Mouse (Mus musculus): Measurements from ENCODE around the gene Tbc1d2.
"Not testable (repeated sequence)": the region's sequence is repeated elsewhere in the genome, so short reads cannot be mapped to it uniquely, and the experiment has no call there.

The Tbc1d2 gene

DNA sequence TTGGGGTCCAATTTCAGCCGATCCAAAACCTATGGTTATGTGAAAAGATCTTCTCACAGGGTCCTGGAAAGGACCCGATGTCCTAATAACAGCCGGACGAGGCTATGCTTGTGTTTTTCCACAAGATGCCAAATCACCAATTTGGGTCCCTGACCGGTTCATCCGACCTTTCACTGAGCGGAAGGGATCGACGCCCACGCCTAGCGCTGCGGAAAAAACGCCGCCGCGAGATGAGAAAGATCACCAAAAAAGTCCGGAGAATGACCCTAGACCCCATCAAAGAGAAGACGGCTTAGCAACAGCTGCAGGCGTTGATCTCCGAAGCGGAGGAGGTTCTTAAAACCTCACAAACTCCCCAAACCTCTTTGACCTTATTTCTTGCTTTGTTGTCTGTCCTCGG lies 68.4 kb downstream of the Tbc1d2 start:
- DNase-seq (ENCODE audit: low spot score in 2 of 2), result not testable (repeated sequence)

DNA sequence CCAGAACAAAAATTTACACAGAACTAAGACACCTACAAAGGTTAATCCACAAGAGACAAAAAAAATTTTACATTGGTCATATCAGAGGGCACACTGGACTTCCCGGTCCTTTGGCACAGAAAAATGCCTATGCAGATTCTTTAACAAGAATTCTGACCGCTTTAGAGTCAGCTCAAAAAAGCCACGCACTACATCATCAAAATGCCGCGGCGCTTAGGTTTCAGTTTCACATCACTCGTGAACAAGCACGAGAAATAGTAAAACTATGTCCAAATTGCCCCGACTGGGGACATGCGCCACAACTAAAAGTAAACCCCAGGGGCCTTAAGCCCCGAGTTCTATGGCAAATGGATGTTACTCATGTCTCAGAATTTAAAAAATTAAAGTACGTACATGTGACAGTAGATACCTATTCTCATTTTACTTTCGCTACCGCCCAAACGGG lies 69.2 kb downstream of the Tbc1d2 start:
- DNase-seq (ENCODE audit: low spot score in 2 of 2), result not testable (repeated sequence)

DNA sequence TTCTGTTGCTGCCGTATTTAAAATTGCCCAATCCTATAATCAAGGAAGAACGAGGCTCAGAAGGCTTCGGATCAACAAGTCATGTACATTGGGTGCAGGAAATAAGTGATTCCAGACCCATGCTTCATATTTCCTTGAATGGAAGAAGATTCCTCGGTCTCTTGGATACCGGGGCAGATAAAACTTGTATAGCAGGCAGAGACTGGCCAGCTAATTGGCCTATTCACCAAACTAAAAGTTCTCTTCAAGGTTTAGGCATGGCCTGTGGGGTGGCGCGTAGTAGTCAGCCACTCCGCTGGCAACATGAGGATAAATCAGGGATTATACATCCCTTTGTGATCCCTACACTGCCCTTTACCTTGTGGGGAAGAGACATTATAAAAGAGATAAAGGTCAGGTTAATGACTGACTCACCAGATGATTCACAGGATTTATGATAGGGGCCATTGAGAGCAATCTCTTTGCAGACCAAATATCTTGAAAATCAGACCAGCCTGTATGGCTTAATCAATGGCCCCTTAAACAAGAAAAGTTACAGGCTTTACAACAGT lies 71.1 kb downstream of the Tbc1d2 start:
- not testable (repeated sequence) for DNase-seq (ENCODE audit: low spot score in 2 of 2)

DNA sequence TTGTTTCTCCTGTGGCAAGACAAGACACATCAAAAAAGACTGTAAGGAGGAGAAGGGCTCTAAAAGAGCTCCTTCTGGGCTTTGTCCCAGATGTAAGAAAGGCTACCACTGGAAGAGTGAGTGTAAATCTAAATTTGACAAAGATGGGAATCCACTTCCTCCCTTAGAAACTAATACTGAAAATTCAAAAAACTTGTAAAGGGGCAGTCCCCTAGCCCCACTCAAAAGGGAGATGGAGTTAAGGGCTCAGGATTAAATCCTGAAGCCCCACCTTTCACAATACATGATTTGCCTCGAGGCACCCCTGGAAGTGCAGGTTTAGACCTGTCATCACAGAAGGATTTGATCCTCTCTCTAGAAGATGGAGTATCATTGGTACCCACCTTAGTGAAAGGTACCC lies 71.8 kb downstream of the Tbc1d2 start:
- DNase-seq (ENCODE audit: low spot score in 2 of 2), result no peak

DNA sequence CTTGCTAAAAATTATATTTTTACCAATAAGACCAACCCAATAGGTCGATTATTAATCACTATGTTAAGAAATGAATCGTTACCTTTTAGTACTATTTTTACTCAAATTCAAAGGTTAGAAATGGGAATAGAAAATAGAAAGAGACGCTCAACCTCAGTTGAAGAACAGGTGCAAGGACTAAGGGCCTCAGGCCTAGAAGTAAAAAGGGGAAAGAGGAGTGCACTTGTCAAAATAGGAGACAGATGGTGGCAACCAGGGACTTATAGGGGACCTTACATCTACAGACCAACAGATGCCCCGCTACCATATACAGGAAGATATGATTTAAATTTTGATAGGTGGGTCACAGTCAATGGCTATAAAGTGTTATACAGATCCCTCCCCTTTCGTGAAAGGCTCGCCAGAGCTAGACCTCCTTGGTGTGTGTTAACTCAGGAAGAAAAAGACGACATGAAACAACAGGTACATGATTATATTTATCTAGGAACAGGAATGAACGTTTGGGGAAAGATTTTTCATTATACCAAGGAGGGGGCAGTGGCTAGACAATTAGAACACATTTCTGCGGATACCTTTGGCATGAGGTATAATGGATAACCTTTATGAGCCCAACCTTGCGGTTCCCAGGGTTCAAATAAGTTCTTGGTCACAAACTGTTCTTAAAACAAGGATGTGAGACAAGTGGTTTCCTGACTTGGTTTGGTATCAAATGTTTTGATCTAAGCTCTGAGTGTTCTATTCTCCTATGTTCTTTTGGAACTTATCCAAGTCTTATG lies 74.3 kb downstream of the Tbc1d2 start:
- DNase-seq (ENCODE audit: low spot score in 2 of 2), result not testable (repeated sequence)

DNA sequence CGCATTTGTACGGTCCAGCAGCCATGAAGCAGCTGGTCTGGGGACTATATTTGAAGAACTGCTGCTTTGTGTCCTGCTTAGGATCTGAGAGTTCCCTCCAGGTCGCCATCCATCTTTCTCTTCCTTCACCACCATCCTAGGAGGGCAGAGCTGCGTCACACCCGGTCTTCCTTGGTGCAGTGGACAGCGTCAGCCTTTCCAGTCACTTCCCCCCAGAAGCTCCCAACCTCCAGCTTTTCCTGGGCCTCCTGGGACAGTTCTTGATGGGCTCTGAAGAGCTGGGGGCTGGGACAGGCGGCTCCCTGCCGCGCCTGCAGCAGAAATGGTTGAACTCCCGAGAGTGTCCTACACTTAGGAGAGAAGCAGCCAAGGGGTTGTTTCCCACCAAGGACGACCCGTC lies 75.2 kb downstream of the Tbc1d2 start:
- DNase-seq (ENCODE audit: low spot score in 2 of 2), result no peak

DNA sequence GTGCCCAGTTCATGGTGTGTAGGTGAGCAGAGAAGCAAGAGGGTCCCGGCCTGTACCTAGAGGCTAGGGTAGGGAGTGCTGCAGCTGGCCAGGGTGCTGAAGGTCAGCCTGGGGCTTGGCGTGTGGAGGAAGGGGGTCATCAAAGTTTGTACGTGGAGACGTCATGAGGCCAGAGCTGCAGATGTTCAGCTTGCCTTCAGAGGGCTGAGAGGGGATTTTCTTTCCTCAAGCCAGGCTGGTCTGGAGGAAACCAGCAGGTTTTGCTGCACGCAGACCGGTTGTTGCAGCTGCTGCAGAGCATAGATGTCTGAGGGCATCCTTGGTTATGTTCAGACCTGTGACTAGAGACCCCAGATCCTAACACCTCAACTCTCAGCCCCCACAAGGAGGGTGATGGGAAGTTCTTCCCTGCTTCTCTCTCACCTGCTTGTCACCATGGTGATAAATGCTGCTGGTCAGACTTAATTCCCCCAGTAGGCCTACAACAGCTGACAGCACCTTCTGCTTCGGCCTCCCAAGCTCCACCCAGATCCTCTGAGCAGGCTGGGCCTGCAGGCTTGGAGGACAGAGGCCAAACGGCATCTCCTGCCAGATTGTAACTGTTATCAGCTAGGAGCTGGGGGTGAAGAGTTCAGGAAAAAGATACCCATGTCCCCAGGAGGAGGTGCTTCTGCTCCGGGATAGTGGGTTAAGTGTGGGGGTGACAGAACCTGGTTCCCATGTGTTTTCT lies 75.8 kb downstream of the Tbc1d2 start:
- no peak for DNase-seq (ENCODE audit: low spot score in 2 of 2)

DNA sequence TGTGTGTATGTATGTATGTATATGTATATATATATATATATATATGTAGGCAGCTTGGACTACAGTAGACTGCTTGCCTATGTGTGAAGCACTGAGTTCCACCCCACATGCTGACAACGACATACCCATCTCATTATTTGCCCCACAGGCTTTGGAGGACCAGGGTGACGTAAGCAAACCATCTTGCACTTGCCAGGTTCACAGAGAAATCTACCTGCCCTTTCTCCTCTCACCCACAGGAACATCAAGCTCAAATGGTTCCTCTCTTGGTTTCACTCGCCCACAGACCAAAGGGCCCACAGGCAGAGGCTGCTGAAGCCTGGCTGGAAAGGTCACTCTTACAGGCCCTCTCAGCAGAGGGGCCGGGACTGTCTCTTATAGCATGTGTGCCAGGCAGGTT lies 77.4 kb downstream of the Tbc1d2 start:
- DNase-seq (ENCODE audit: low spot score in 2 of 2), result peak in 1 of 2 experiments; percentile 3

DNA sequence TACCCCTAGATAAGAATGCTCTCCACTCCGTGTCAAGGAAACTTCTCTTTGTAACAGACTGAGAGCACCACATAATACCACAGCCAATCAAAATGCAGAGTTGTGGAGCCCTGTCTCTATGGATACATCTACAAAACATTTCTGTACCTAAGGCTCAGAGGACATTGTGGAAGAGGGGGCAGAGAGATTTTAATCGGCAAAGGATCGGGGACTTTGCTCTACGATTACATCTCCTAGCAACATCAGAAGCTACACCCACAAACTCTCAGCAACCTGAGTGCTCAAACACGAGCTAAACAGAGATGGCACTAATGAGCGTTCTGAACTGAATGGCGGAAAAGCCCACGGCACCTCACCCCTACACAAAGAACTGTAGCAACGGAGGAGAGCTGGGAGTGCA lies 78.3 kb downstream of the Tbc1d2 start:
- peak in 1 of 2 experiments; percentile 12 for DNase-seq (ENCODE audit: low spot score in 2 of 2)

DNA sequence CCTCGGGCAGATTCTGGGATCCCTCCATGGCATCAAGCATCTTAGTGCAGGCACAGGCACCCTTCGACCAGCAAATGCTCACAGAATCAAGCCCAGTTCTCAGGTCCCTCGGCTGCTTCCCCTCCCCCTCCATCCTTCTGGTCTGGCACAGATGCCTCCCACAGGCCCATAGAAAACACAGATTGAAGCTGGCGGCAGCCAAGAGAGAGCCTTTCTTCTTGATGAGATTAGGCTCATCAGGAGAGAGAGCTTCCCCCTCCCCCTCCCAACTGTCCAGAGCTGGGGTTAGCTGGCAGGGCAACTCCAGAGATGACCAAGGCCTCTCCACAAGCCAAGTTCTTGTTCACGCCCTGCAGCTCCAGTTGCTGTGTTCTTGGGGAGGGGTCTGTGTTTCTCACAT lies 80.3 kb downstream of the Tbc1d2 start:
- DNase-seq (ENCODE audit: low spot score in 2 of 2), result peak in 1 of 2 experiments; percentile 64

DNA sequence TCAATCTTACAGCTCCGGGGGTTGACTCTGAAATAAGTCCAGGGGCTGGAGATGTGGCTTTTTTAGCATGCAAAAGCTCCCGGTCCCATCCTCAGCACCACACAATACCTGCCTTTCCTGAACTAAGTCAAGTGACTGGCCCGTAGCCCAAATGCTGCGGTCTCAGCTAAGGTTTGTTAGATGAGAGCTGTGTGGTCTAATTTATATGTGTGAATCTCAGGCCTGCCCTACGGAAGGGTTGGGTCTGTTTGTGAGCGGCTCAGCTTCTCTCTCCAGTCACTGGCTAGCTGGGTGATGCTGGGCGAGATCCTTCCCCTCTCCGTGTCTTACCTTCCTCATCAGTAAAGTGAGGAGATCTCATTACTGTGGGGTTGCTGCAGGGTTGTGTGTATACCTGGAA lies 81.8 kb downstream of the Tbc1d2 start:
- DNase-seq (ENCODE audit: low spot score in 2 of 2), result no peak

DNA sequence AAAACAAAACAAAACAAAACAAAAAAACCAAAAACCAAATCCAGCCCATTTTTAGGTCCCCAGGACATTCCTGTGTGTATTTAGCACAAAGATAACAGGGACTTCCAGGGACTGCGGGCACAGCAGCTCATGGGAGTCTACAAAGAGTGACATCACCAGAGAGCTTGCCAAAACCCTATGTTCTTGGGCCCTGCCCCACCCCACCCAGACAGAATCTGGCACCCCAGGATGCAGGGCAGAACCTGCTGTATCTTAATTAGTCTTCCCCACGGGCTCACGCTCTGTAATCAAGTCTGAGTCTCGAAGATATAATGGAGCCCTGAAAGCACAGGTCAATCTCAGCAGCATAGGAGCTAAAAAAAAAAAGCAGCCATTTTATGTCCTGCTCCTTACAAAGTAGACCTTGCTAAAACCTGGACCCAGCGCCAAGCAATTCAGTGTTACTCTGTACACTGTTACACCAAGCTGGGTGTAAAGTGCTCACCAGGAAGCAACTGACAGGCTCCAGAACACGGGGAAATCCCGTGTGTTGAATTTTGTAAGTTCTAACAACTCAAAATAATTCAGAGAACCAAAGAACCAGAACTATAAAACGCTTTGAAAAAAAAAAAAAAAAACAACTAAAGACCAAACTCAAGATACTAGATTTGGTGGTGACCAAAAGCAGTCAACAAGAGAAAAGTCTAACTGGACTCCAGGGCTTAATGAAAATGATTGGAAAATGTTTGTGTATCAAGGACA lies 82.9 kb downstream of the Tbc1d2 start:
- no peak for DNase-seq (ENCODE audit: low spot score in 2 of 2)

DNA sequence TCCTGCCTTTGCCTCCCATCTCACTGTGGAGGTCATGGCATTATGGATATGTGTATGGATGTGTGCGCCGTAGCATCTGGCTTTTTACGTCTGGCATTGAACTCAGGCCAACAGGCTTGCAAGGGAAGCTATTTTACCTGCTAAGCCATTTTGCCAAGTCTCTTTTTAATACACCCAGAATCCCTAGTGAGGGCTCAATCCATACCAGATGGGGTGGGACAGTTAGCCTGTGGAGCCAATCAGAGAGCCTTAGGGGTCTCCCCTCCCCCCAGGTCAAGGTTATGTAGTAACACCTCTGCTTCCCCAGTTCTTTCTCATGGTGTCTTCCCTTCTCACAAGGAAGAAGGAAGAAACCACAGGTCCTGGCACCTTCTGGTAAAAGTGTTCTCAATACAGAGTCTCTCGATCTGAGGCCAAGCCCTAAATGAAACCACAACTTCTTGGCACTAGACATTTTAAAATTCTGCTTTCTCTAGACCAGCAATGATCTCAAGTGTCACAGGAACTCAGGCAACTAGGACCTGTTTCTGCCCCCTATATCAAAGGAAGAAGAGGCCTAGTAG lies 84.5 kb downstream of the Tbc1d2 start:
- DNase-seq (ENCODE audit: low spot score in 2 of 2), result no peak

DNA sequence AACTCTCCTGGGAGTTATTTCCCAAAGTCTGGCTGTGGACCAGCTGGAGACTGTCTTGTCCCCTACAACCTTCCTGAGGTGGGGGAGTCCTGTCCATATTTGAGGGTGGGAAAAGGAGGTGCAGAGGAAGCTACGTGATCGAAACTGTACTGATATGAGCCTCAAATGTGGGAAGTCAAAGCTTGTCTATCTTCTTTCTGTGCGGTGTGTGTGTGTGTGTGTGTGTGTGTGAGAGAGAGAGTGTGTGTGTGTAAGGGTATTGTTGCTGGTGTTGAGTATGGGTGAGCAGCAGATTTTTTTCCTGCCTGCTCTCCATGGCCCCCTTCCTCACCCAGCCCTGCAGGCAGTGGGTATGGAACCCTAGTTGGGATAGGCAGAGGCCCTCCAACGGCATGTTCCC lies 85.8 kb downstream of the Tbc1d2 start:
- DNase-seq (ENCODE audit: low spot score in 2 of 2), result no peak

DNA sequence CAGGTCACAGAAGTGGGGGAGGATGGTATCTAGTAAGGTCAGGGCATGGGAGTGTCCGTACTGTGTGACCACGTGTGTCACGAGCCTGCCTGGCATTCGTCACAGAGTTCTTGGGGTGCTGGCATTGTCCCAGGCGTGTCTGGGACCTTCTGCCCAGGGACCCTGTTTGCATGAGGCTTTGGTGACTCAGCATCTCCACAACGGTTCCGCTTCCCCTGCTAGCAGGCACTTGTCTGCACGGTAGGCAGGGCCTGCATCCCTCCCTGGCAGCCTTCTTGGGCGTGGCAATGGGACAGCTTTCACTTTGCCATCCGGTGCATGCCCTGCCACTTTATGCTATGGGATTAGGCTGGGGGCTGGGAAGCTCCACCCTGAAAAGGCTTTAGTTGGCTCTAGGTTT lies 86.2 kb downstream of the Tbc1d2 start:
- no peak for DNase-seq (ENCODE audit: low spot score in 2 of 2)

DNA sequence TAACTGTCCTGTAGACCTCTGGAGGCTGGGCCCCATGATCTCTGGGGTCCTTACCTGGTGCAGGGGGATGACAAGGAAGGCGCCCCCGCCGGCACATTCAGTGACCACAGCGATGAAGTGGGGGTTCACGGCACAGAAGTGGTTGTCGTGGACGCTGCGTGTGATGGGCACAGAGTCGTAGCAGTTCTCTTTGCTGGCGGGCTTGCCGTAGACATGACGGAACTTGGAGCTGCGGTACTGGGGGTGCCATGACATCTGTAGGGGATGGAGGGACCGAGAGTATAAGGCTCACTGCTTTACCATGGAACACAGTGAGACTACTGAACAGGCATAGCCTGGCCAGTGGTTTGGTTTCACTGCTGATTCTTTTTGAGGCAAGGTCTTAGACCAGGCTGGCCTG lies 87.2 kb downstream of the Tbc1d2 start:
- DNase-seq (ENCODE audit: low spot score in 2 of 2), result no peak

DNA sequence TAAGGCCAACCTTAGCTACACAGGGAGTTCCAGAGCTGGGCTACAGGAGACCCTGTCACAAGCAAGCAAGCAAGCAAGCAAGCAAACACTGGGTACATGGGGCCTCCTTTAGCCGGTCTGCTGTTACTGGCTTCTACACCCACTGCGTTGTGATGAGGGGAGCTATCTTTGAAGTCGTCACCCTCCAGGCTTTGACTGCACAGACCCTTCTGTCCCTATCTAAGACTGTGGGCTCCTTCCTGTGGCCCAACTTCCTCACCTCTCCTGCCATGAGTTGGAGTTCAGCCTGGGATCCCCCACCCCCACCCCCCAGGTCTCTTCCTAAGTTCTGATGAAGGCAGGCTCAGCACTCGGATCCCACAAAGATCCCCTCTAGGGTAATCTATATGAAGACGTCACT lies 88.0 kb downstream of the Tbc1d2 start:
- no peak for DNase-seq (ENCODE audit: low spot score in 2 of 2)

DNA sequence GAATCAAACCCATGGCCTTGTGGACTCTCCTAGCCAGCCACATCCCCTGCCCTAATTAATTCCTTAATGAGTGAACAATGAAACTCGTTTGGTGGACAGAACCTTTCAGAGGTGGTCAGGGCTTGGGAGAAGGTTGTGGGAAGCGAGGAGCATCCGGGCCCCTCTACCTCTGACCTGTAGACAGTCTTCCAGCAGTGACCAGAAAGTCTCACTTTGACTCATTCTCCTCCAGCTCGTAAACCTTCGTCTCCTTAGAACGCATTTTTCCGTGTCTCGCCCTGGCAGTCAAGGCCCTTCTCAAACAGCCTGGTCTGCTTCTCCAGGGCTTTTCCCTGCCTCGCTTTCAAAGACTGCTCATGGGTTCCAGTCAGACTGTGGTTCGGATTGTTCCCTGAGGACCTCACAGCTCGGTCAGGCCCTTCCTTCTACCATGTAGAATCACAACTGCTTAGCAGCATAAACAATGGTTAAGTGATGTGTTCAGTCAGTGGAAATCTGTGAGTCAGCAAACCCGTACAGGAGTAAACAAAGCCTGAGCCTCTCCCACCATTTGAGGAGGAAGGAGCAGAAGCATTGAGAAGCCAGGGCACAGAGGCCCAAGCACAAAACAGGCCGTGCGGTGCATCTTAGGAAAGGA lies 89.8 kb downstream of the Tbc1d2 start:
- no peak for DNase-seq (ENCODE audit: low spot score in 2 of 2)

DNA sequence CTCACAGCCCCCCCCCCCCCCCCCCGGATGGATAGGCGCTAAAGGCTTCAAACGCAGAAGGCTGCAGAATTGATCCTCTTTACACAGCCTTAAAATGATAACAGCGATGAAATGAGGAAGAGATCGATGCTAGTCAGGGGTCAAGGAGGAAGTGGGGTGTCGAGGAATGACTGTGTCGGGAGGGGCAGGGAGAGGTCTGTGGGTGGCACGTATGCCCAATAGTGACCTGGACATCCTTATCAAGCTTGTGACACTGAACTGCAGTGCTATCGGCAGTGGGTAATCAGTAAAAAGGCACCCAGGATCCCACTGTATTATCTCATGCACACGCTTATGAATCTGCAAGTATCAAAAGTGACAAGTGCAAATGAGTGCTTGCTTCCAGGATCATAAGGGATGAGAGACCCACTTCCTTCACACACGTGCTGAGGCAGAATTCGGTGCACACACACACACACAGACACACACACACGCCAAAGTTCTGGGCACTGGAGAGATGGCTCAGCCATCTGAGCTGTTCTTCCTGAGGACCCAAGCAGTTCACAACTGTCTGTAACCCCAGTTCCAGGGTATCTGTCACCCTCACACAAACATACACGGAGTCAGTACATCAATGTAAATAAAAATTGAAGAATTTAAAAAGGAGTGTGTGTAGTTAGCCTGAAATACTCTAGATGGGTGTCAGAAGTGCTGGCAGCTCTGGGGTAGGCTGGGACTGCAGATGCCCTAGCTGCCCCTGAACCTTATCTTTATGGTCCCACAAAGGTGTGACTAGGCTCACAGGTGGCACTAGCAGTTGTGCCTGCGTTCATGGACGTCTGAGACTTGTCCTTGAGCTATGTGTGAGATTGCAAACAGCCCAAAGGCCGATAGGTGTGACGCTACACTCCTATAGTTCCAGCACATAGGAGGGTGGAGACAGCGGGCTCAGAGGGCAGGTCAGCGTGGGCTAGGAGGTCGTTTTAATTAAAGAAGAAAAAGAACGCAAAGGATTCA lies 91.0 kb downstream of the Tbc1d2 start:
- DNase-seq (ENCODE audit: low spot score in 2 of 2), result no peak

DNA sequence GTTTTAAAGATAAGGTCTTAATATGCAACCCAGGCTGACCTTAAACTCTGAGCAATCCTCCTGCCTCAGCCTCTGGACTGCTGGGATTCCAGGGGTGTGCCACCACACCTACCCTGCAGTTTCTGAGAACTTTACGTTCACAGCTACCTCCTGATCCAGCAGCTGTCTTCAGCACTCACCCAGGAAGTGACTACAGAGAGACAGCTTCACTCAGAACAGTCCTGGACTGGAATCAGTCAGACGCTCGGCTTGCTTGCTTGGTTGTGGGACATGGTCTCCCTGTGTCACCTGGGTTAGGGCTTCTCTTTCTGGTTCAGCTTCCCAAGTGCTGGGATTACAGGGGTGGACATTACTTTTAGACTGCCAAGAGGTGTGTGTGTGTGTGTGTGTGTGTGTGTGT lies 93.1 kb downstream of the Tbc1d2 start:
- DNase-seq (ENCODE audit: low spot score in 2 of 2), result no peak

Measured in cerebellum, postnatal 4 days (tissue).